In the genomic region with DNA sequence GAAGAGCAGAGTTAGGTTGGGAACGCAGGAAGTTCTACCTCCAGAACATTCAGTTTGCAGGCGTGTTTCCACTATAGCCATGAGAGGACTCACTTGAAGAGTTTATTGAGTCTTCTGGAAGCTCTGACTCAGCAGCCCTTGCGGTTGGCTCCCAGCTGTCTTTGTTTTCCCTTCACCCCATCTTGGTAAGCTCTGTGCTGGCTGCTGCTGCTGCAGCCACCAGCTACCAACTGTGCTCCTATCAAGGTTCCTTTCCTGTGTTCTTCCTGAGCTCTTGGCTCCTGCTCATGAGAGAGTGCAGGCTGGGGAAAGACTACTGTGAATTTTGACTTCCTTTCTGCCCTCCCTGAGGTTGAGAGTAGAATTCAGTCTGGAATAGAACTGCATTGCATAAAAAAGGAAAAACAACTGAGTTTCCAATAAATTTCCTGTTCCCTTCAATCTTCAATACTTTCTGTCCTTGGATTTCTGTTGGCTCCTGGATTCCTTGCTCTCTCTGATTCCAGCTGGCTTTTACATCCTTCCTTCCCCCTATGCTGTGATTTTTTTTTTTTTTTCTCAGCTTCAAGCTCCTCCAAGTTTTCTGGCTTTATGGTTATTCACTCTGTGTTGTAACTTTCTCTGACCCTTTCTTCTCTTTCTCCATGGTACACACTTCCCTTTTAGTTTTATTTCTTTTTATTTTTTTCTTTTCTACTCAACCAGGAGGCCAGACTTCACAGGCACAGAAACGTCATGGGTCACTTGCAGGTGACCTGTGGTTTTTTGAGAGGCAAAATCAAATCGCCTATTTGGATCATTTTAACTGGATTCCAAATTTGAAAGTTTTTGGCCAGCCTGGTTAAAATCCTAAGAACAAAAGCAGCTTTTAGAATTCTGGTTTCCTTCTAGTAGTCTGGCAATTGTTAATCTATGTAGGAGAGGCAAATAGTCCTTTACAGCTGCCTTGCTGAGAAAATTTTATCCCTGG, we compare ENCODE assay signal across 8 mouse cellular contexts. TPM values are rescaled to one million over a fixed set of nuclear protein-coding genes. Genes with fewer than 3 reads are reported as not detected.
DNase-seq lines count a peak whose midpoint lies in the region; ATAC-seq and TF ChIP-seq lines count a peak whose summit lies in the region.

No protein-coding gene starts in this region.

- H3K27ac ChIP-seq in hindbrain, postnatal 0 days, result 0 out of 2 replicates have a peak overlapping the region, but pooled peaks have one; percentile 2
- no peak overlapping the region for H3K27ac ChIP-seq in hindbrain, embryonic 11.5 days (ENCODE audit: low read depth, low read length)
- H3K27ac ChIP-seq in CH12.LX (ENCODE audit: insufficient read depth, low read depth), result no peak overlapping the region
- H3K27ac ChIP-seq in embryonic facial prominence, embryonic 14.5 days (replicated peaks; ENCODE audit: low read depth, low read length), result peak overlapping the region; percentile 69
- H3K27ac ChIP-seq in forebrain, embryonic 14.5 days (ENCODE audit: low read depth, low read length), result no peak overlapping the region

- intact Hi-C loops in left cerebral cortex, postnatal 25 days (cut with DNase I), result no loop called here

- TF ChIP-seq POLR2A in CH12.LX (IDR thresholded peaks at IDR 0.05; ENCODE audit: low read depth, low read length), result no peak

- no peak for TF ChIP-seq CTCF in hindbrain, postnatal 0 days (IDR thresholded peaks at IDR 0.05; ENCODE audit: low read depth)
- TF ChIP-seq CTCF in CH12.LX (conservative IDR thresholded peaks at IDR 0.05 in 1 of 2, IDR thresholded peaks at IDR 0.05 in 1 of 2; ENCODE audit: low read depth in 2 of 2, low read length in 2 of 2), result no peak

- 52% methylated on average over 5 of the region's 5 CpGs for whole genome bisulfite sequencing in hindbrain, postnatal 0 days
- WGBS in hindbrain, embryonic 11.5 days, result 46% methylated on average over 5 of the region's 5 CpGs
- 32% methylated on average over 5 of the region's 5 CpGs for WGBS in embryonic facial prominence, embryonic 14.5 days
- 45% methylated on average over 5 of the region's 5 CpGs for WGBS in forebrain, embryonic 14.5 days

- DNase-seq in hindbrain, postnatal 0 days (ENCODE audit: low spot score), result peak; percentile 7
- DNase-seq in hindbrain, embryonic 11.5 days (ENCODE audit: low spot score), result no peak
- peak; percentile 84 for DNase-seq in CH12.LX (ENCODE audit: extremely low read depth)
- DNase-seq in embryonic facial prominence, embryonic 14.5 days (ENCODE audit: low spot score), result peak; percentile 63
- peak; percentile 42 to 87 for DNase-seq in left cerebral cortex, postnatal 25 days (ENCODE audit: low spot score in 2 of 2)
- peak; percentile 54 to 62 for DNase-seq in right cerebral cortex, postnatal 36 days (ENCODE audit: low spot score in 2 of 2)
- DNase-seq in forebrain, embryonic 14.5 days (ENCODE audit: low spot score), result no peak
- no peak for DNase-seq in ovary, postnatal 36 days (ENCODE audit: low spot score)

- H3K36me3 ChIP-seq in hindbrain, postnatal 0 days (ENCODE audit: insufficient read depth, low read length), result no peaks in the 10 kb centered on the region
- no peaks in the 10 kb centered on the region for H3K36me3 ChIP-seq in hindbrain, embryonic 11.5 days (ENCODE audit: control insufficient read depth, insufficient read depth, low read length)
- no peaks in the 10 kb centered on the region for H3K36me3 ChIP-seq in CH12.LX (replicated peaks in 1 of 2; ENCODE audit: control insufficient read depth in 1 of 2, insufficient read depth in 1 of 2, low read length in 1 of 2)
- no peaks in the 10 kb centered on the region for H3K36me3 ChIP-seq in embryonic facial prominence, embryonic 14.5 days (ENCODE audit: control insufficient read depth, insufficient read depth, low read length)
- H3K36me3 ChIP-seq in forebrain, embryonic 14.5 days (ENCODE audit: control insufficient read depth, insufficient read depth, low read length), result no peaks in the 10 kb centered on the region

- H3K79me2 ChIP-seq in CH12.LX (replicated peaks; ENCODE audit: control insufficient read depth, extremely low read depth, insufficient read depth, poor library complexity, severe bottlenecking), result no peaks in the 10 kb centered on the region

- TF ChIP-seq RAD21 in CH12.LX (IDR thresholded peaks at IDR 0.05; ENCODE audit: low read depth, low read length), result peak; percentile 4

- no peaks in the 10 kb centered on the region for H3K4me1 ChIP-seq in hindbrain, postnatal 0 days (ENCODE audit: insufficient read depth, low read length)
- no peaks in the 10 kb centered on the region for H3K4me1 ChIP-seq in hindbrain, embryonic 11.5 days (replicated peaks; ENCODE audit: control insufficient read depth, insufficient read depth, low read length)
- H3K4me1 ChIP-seq in CH12.LX (ENCODE audit: control insufficient read depth in 1 of 2, insufficient read depth in 2 of 2), result peaks cover 0 to 21% of the 10 kb centered on the region in 2 experiments; a peak in 2 of 4 replicates
- peaks cover 19% of the 10 kb centered on the region; the same call in 1 of the 2 replicates for H3K4me1 ChIP-seq in embryonic facial prominence, embryonic 14.5 days (ENCODE audit: control insufficient read depth, insufficient read depth, low read length)
- no peaks in the 10 kb centered on the region for H3K4me1 ChIP-seq in forebrain, embryonic 14.5 days (ENCODE audit: control insufficient read depth, insufficient read depth, low read length)

- no peaks in the 10 kb centered on the region for H3K9me3 ChIP-seq in hindbrain, postnatal 0 days (ENCODE audit: low read length)
- no peaks in the 10 kb centered on the region for H3K9me3 ChIP-seq in hindbrain, embryonic 11.5 days (ENCODE audit: control insufficient read depth, low read length)
- no peaks in the 10 kb centered on the region for H3K9me3 ChIP-seq in CH12.LX (replicated peaks; ENCODE audit: low read length)
- H3K9me3 ChIP-seq in embryonic facial prominence, embryonic 14.5 days (ENCODE audit: control insufficient read depth, low read length), result no peaks in the 10 kb centered on the region
- H3K9me3 ChIP-seq in forebrain, embryonic 14.5 days (replicated peaks; ENCODE audit: control insufficient read depth, low read length), result no peaks in the 10 kb centered on the region

- H3K27me3 ChIP-seq in hindbrain, postnatal 0 days (ENCODE audit: insufficient read depth, low read length), result no peaks in the 10 kb centered on the region
- H3K27me3 ChIP-seq in hindbrain, embryonic 11.5 days (ENCODE audit: control insufficient read depth, insufficient read depth, low read length), result no peaks in the 10 kb centered on the region
- H3K27me3 ChIP-seq in CH12.LX (replicated peaks), result no peaks in the 10 kb centered on the region
- no peaks in the 10 kb centered on the region for H3K27me3 ChIP-seq in embryonic facial prominence, embryonic 14.5 days (replicated peaks; ENCODE audit: control insufficient read depth, insufficient read depth, low read length)
- no peaks in the 10 kb centered on the region for H3K27me3 ChIP-seq in forebrain, embryonic 14.5 days (replicated peaks; ENCODE audit: control insufficient read depth, insufficient read depth, low read length)

- ATAC-seq in hindbrain, postnatal 0 days, result no peak
- ATAC-seq in hindbrain, embryonic 11.5 days (ENCODE audit: low FRiP score), result no peak
- no peak; the same call in 1 of the 2 replicates for ATAC-seq in embryonic facial prominence, embryonic 14.5 days (ENCODE audit: low read depth)
- ATAC-seq in forebrain, embryonic 14.5 days, result no peak

- dilution Hi-C loops in CH12.LX (cut with MboI; ENCODE audit: extremely low pct_ligation_motif_present, extremely low pct_unique_long_range_greater_than_20kb, low sequenced_read_pairs), result no loop called here

- H3K4me3 ChIP-seq in hindbrain, postnatal 0 days (ENCODE audit: low read length), result no peak overlapping the region
- H3K4me3 ChIP-seq in hindbrain, embryonic 11.5 days (ENCODE audit: low read depth, low read length), result no peak overlapping the region
- no peak overlapping the region for H3K4me3 ChIP-seq in CH12.LX (replicated peaks in 1 of 3; ENCODE audit: low read depth in 2 of 3, low read length in 2 of 3, poor library complexity in 1 of 3)
- H3K4me3 ChIP-seq in embryonic facial prominence, embryonic 14.5 days (ENCODE audit: low read depth, low read length), result no peak overlapping the region
- no peak overlapping the region for H3K4me3 ChIP-seq in forebrain, embryonic 14.5 days (ENCODE audit: low read depth, low read length)

- TF ChIP-seq EP300 in CH12.LX (IDR thresholded peaks at IDR 0.05; ENCODE audit: low read length), result peak; percentile 92

- no peak overlapping the region for H3K4me2 ChIP-seq in hindbrain, postnatal 0 days (ENCODE audit: low read depth, low read length)
- H3K4me2 ChIP-seq in hindbrain, embryonic 11.5 days (replicated peaks; ENCODE audit: low read depth, low read length), result no peak overlapping the region
- H3K4me2 ChIP-seq in CH12.LX (ENCODE audit: insufficient read depth, low read depth, poor library complexity, severe bottlenecking), result peak overlapping the region; percentile 27
- no peak overlapping the region for H3K4me2 ChIP-seq in embryonic facial prominence, embryonic 14.5 days (ENCODE audit: low read depth, low read length)
- no peak overlapping the region for H3K4me2 ChIP-seq in forebrain, embryonic 14.5 days (ENCODE audit: low read length)

- H3K9ac ChIP-seq in hindbrain, postnatal 0 days (replicated peaks; ENCODE audit: low read length), result no peak overlapping the region
- H3K9ac ChIP-seq in hindbrain, embryonic 11.5 days (ENCODE audit: low read depth, low read length), result no peak overlapping the region
- H3K9ac ChIP-seq in CH12.LX (ENCODE audit: insufficient read depth, low read depth), result no peak overlapping the region
- no peak overlapping the region for H3K9ac ChIP-seq in embryonic facial prominence, embryonic 14.5 days (ENCODE audit: low read depth, low read length)
- H3K9ac ChIP-seq in forebrain, embryonic 14.5 days (ENCODE audit: low read length), result no peak overlapping the region

- in situ Hi-C loops in CH12.LX (cut with MboI; ENCODE audit: low pct_ligation_motif_present, low pct_unique_long_range_greater_than_20kb, low sequenced_read_pairs), result no loop called here

TF ChIP-seq in CH12.LX, 34 proteins besides CTCF, POLR2A, EP300 and RAD21 (continues in another document):
- TF ChIP-seq BHLHE40 (IDR thresholded peaks at IDR 0.05; ENCODE audit: low read depth, low read length) (peak; percentile 47), ZNF384 (IDR thresholded peaks at IDR 0.05; ENCODE audit: low read depth, low read length) (peak; percentile 66), RCOR1 (conservative IDR thresholded peaks at IDR 0.05; ENCODE audit: low read depth, low read length) (0 out of 2 replicates have a peak, but pooled peaks have one; percentile 31)

RNA-seq across cellular contexts. Expression of a gene that starts 9.9 kb away (rescaled TPM):
- total RNA-seq in hindbrain, postnatal 0 days (2014; rRNA removed), result 15.5 and 29.6 TPM in 2 replicates
- 14.1 and 16.0 TPM in 2 replicates for polyA plus RNA-seq in hindbrain, postnatal 0 days (2015; fragmentation: Nextera tagmentation; extraction: Ambion mirVana)
- polyA plus RNA-seq in hindbrain, embryonic 11.5 days (2014; fragmentation: Nextera tagmentation; extraction: Ambion mirVana), result 14.5 and 15.5 TPM in 2 replicates
- 0.08 TPM in 2 replicates for total RNA-seq in CH12.LX (2012; rRNA removed)
- total RNA-seq in CH12.LX (2014; rRNA removed), result 0.12 TPM in 1 of 2 replicates, not detected in the other
- polyA plus RNA-seq in CH12.LX (2012; ENCODE audit: insufficient read length, low read depth), result not detected in 2 replicates
- 2.9 and 3.9 TPM in 2 replicates for polyA plus RNA-seq in embryonic facial prominence, embryonic 14.5 days (2014; fragmentation: Nextera tagmentation; extraction: Ambion mirVana)
- total RNA-seq in left cerebral cortex, postnatal 25 days (2021), result 10 to 100 TPM; 17.6 to 18.1 TPM
- polyA plus RNA-seq in forebrain, embryonic 14.5 days (2014; fragmentation: Nextera tagmentation; extraction: Ambion mirVana), result 17.2 and 21.5 TPM in 2 replicates

Comparison
In these comparisons a context has a peak if more than half of its experiments do, and no peak if none do; other contexts are left out.
1. DNase-seq: peak in hindbrain, postnatal 0 days (single experiment), CH12.LX (single experiment), embryonic facial prominence, embryonic 14.5 days (single experiment), left cerebral cortex, postnatal 25 days (2 of 2) and right cerebral cortex, postnatal 36 days (2 of 2); none in hindbrain, embryonic 11.5 days (single experiment), forebrain, embryonic 14.5 days (single experiment) and ovary, postnatal 36 days (single experiment).
2. H3K27ac ChIP-seq: peak in hindbrain, postnatal 0 days (single experiment) and embryonic facial prominence, embryonic 14.5 days (single experiment); none in hindbrain, embryonic 11.5 days (single experiment), CH12.LX (single experiment) and forebrain, embryonic 14.5 days (single experiment).